ENCODE assay signal across 1 mouse cellular context in the genomic region with DNA sequence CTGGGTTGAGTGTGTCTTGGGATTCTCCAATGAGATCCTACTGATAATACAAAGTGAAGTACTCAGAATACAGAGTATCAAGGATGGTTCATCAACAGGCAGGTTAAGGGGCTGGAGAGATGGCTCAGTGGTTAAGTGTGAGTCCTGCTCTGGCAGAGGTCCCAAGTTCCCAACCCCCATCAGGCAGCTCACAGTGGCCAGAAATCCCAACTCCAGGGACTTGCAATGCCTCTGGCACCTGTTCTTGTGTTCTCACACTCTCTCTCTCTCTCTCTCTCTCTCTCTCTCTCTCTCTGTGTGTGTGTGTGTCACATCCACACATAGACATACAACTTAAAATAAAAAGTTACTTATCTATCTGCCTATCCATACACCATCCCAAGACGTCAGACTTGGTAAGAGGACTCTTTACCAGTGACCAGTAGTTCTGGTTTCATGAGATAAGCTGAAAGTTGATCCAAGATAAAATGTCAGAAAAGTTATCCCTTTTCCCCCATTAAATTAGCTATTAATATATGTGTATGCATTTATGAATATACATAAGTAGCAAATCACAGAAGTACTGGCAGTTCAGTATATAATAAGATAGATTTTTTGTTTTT.
TF ChIP-seq lines count a peak whose summit lies in the region.

No protein-coding gene starts in this region.

TF ChIP-seq in MEL, 35 proteins besides CTCF, POLR2A, EP300 and RAD21:
- TF ChIP-seq NELFE (IDR thresholded peaks at IDR 0.05; ENCODE audit: low read depth, low read length) (no peak), TCF12 (IDR thresholded peaks at IDR 0.05; ENCODE audit: low read depth, low read length) (0 out of 2 replicates have a peak, but pooled peaks have one; percentile 26), MEF2A (IDR thresholded peaks at IDR 0.05; ENCODE audit: extremely low read depth, insufficient replicate concordance, low read depth, low read length, poor library complexity, severe bottlenecking) (no peak), KAT2A (conservative IDR thresholded peaks at IDR 0.05; ENCODE audit: low read depth, low read length) (no peak), POLR2AphosphoS5 (IDR thresholded peaks at IDR 0.05; ENCODE audit: borderline replicate concordance, low read depth, low read length) (no peak), SIN3A (IDR thresholded peaks at IDR 0.05; ENCODE audit: low read length) (no peak), MAZ (IDR thresholded peaks at IDR 0.05; ENCODE audit: low read depth, low read length) (no peak), SMC3 (IDR thresholded peaks at IDR 0.05; ENCODE audit: low read depth, low read length) (no peak)
